Mouse (Mus musculus): ENCODE results near the gene Cmklr1. TPM values are rescaled to one million over a fixed set of nuclear protein-coding genes. Genes with fewer than 3 reads are reported as not detected.
A peak's percentile ranks its signal among the peaks of the same experiment; 100 is the strongest.

Cmklr1 gene
- polyA plus RNA-seq (2012; rRNA removed) = 82.3 and 86.6 TPM in 2 replicates

DNA sequence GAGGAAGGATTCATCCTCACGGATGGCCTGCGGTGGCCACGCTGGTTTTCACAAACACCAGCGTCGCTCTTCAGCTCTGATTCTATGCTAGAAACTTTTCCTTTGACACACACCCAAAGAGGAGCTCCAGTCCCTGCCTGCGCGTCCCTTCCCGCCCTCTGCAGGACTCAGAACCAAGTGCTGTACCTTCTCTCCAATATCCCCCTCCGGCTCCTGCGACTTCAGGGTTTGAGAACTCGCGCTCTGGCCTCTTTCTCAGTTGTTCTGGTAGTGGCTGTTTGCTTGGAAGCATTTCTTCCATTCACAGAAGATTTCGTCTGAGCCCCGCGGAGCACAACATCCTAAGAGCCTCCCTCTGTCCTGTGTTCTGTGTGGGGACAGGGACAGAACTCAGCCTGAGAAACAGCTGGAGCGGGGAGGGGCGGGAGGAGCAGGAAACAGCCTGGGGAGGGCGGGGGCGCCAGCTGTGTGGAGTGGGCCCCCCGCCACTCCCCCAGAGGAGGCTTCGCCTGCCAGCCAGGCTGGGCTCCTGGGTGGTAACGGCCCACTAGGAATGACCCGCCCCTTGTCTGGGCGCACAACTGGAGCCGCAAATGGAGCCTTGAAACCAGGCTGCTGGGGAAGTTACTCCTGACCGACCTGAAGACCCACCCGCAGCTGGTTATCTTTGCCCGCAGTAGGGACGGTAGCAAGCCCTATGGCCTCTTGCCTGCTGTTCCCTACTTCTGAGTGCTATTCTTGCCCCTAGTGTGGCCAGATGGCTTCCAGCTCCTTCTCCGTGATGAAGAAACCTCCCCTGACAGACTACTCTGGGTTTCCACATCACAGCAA lies at the start of gene Cmklr1:
Gene Cmklr1, minus strand, starts transcription at position 392 of the 831 bp plus-strand sequence.
- H3K27me3 ChIP-seq (ENCODE audit: control insufficient read depth, insufficient read depth, low read length) = peaks cover 2% of the 10 kb centered on the region; the same call in 1 of the 2 replicates
- TF ChIP-seq POLR2A (IDR thresholded peaks at IDR 0.05; ENCODE audit: control insufficient read depth, low read depth, low read length) (no peak), CTCF (IDR thresholded peaks at IDR 0.05; ENCODE audit: control insufficient read depth, insufficient read depth, insufficient replicate concordance, low read depth, low read length) (no peak)
- H3K36me3 ChIP-seq (ENCODE audit: control insufficient read depth, insufficient read depth, low read length) = no peaks in the 10 kb centered on the region
- peak within 1 kb of the TSS; percentile 44 for H3K4me3 ChIP-seq (ENCODE audit: control insufficient read depth, low read depth, low read length)
- H3K27ac ChIP-seq (ENCODE audit: control insufficient read depth, insufficient read depth, low read depth, low read length) = no peak within 1 kb of the TSS
- peaks cover 11% of the 10 kb centered on the region for H3K4me1 ChIP-seq (ENCODE audit: control insufficient read depth, insufficient read depth, low read length)

DNA sequence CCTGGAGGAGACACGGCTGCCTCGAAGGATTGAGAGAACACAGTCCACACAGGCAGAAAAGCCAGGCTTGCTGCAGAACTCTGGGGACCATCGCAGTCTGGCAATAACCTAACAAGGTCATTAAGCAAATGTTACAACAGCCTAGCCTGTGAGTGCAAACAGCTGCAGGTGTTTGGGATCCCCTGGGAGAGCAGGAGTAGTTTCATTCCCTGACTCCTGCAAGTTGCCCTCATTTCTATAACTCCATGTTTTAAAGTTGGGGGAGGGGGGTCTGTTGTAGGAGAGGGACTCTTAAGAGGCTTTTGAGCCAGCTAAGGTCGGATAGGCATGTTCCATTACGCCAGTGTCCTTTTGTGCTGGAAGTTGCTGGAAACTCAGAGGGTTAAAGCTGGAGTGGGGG lies 44.2 kb upstream of the Cmklr1 start:
- H3K36me3 ChIP-seq (ENCODE audit: control insufficient read depth, insufficient read depth, low read length) = no peaks in the 10 kb centered on the region
- TF ChIP-seq CTCF (IDR thresholded peaks at IDR 0.05; ENCODE audit: control insufficient read depth, insufficient read depth, insufficient replicate concordance, low read depth, low read length) (no peak), POLR2A (IDR thresholded peaks at IDR 0.05; ENCODE audit: control insufficient read depth, low read depth, low read length) (no peak)
- H3K4me3 ChIP-seq (ENCODE audit: control insufficient read depth, low read depth, low read length) = no peak overlapping the region
- no peaks in the 10 kb centered on the region for H3K27me3 ChIP-seq (ENCODE audit: control insufficient read depth, insufficient read depth, low read length)
- H3K27ac ChIP-seq (ENCODE audit: control insufficient read depth, insufficient read depth, low read depth, low read length) = no peak overlapping the region
- H3K4me1 ChIP-seq (ENCODE audit: control insufficient read depth, insufficient read depth, low read length) = no peaks in the 10 kb centered on the region; the same call in 1 of the 2 replicates

DNA sequence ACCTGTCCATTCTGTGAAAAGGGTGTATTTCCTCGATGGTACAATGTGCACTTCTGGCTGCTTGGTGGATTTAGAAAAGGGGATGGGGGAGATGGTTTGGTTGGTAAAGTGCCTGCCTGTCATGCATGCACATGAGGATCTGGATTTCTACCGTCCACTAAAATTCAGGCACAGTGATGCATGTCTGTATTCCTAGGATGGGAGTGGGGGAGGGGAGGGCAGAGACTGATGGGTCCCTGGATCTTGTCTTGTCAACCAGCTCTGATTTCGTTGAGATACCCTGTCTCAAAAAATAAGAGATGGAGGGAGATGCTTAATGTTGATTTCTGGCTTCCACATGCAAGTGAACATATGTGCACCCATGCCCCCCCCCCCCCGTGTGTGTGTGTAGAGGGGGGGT lies 43.8 kb upstream of the Cmklr1 start:
- H3K4me3 ChIP-seq (ENCODE audit: control insufficient read depth, low read depth, low read length) = no peak overlapping the region
- no peaks in the 10 kb centered on the region for H3K27me3 ChIP-seq (ENCODE audit: control insufficient read depth, insufficient read depth, low read length)
- no peaks in the 10 kb centered on the region for H3K36me3 ChIP-seq (ENCODE audit: control insufficient read depth, insufficient read depth, low read length)
- H3K4me1 ChIP-seq (ENCODE audit: control insufficient read depth, insufficient read depth, low read length) = no peaks in the 10 kb centered on the region; the same call in 1 of the 2 replicates
- no peak overlapping the region for H3K27ac ChIP-seq (ENCODE audit: control insufficient read depth, insufficient read depth, low read depth, low read length)
- TF ChIP-seq CTCF (IDR thresholded peaks at IDR 0.05; ENCODE audit: control insufficient read depth, insufficient read depth, insufficient replicate concordance, low read depth, low read length) = no peak
- TF ChIP-seq POLR2A (IDR thresholded peaks at IDR 0.05; ENCODE audit: control insufficient read depth, low read depth, low read length) = no peak

DNA sequence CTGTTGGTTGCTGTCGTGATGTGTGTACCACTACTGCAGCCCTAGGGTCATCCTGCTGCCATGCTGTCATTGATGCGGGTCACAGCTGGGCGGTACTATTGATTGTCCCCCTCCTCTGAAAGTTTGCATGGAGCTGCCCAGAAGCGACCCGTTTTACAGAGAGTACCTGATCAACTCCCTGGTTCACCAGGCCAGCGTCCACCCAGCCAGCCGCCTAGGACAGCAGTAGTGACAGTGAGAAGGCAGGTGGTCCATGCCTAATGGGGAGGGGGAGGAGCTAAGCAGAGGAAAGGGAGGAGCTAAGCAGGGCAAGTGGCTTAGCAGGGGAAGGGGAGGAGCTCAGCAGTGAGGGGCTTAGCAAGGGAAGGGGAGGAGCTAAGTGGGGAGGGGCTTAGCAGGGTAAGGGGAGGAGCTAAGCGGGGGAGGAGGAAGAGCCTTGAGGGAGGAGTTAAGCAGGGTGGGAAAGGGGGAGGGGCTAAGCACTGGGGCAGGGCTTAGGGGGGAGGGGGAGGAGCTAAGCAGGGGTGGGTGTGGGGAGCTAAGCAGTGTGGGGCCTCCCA lies 43.0 kb upstream of the Cmklr1 start:
- Histone ChIP-seq H3K36me3 (ENCODE audit: control insufficient read depth, insufficient read depth, low read length) (no peaks in the 10 kb centered on the region), H3K4me1 (ENCODE audit: control insufficient read depth, insufficient read depth, low read length) (no peaks in the 10 kb centered on the region; the same call in 1 of the 2 replicates), H3K4me3 (ENCODE audit: control insufficient read depth, low read depth, low read length) (no peak overlapping the region), H3K27me3 (ENCODE audit: control insufficient read depth, insufficient read depth, low read length) (no peaks in the 10 kb centered on the region), H3K27ac (ENCODE audit: control insufficient read depth, insufficient read depth, low read depth, low read length) (no peak overlapping the region)
- TF ChIP-seq CTCF (IDR thresholded peaks at IDR 0.05; ENCODE audit: control insufficient read depth, insufficient read depth, insufficient replicate concordance, low read depth, low read length) (no peak), POLR2A (IDR thresholded peaks at IDR 0.05; ENCODE audit: control insufficient read depth, low read depth, low read length) (no peak)

DNA sequence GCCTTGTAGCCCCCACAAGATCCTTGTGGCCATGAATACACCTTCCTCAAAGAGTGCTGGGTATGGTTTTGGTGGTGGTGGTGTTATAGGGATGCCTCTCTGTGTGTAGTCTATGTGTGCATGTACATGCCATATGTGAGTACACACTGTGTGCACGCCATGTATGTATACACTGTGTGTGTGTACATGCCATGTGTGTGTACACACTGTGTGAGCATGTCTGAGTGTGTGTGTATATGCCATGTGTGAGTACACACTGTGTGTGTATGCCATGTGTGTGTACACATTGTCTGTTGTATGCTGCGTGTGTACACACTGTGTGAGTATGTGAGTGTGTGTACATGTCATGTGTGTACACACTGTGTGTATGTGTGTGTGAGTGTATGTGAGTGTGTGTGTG lies 40.6 kb upstream of the Cmklr1 start:
- no peak overlapping the region for H3K27ac ChIP-seq (ENCODE audit: control insufficient read depth, insufficient read depth, low read depth, low read length)
- no peak for TF ChIP-seq CTCF (IDR thresholded peaks at IDR 0.05; ENCODE audit: control insufficient read depth, insufficient read depth, insufficient replicate concordance, low read depth, low read length)
- no peak for TF ChIP-seq POLR2A (IDR thresholded peaks at IDR 0.05; ENCODE audit: control insufficient read depth, low read depth, low read length)
- no peaks in the 10 kb centered on the region for H3K27me3 ChIP-seq (ENCODE audit: control insufficient read depth, insufficient read depth, low read length)
- H3K4me3 ChIP-seq (ENCODE audit: control insufficient read depth, low read depth, low read length) = no peak overlapping the region
- H3K4me1 ChIP-seq (ENCODE audit: control insufficient read depth, insufficient read depth, low read length) = no peaks in the 10 kb centered on the region
- no peaks in the 10 kb centered on the region for H3K36me3 ChIP-seq (ENCODE audit: control insufficient read depth, insufficient read depth, low read length)

DNA sequence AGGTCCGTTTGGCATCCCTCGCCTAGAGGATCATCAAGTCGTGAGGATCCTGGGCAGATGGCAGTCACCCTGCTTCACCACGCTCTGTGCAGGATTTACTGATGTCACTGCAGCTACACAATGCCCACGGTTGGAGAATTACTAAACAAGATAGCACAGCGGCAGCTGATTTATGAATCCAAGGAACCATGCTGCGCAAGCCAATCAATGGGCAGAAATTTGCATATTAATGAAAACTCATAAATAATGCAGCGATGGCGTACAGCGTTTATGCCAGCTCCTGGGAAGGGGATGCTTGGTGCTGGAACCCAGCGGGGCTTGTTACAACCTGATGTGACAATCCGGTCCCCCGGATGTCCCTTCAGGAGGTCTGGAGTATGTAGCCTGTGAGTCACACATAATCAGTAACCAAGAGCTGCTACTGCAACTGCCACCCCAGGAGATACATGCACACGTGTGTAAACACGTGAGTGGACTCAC lies 39.9 kb upstream of the Cmklr1 start:
- Histone ChIP-seq H3K4me3 (ENCODE audit: control insufficient read depth, low read depth, low read length) (no peak overlapping the region), H3K27me3 (ENCODE audit: control insufficient read depth, insufficient read depth, low read length) (no peaks in the 10 kb centered on the region), H3K27ac (ENCODE audit: control insufficient read depth, insufficient read depth, low read depth, low read length) (no peak overlapping the region), H3K4me1 (ENCODE audit: control insufficient read depth, insufficient read depth, low read length) (no peaks in the 10 kb centered on the region), H3K36me3 (ENCODE audit: control insufficient read depth, insufficient read depth, low read length) (no peaks in the 10 kb centered on the region)
- TF ChIP-seq POLR2A (IDR thresholded peaks at IDR 0.05; ENCODE audit: control insufficient read depth, low read depth, low read length) (no peak), CTCF (IDR thresholded peaks at IDR 0.05; ENCODE audit: control insufficient read depth, insufficient read depth, insufficient replicate concordance, low read depth, low read length) (no peak)

DNA sequence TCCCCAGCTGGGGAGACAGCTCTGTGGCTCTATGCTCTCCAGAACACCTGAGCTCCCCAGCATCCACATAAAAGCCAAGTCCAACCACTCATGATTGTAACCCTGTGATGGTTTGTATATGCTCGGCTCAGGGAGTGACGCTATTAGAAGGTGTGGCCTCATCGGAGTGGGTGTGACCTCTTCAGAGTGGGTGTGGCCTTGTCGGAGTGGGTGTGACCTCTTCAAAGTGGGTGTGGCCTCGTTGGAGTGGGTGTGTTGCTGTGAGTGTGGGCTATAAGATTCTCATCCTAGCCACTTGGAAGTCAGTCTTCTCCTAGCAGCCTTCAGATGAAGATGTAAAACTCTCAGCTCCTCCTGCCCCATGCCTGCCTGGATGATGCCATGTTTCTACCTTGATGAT lies 37.3 kb upstream of the Cmklr1 start:
- Histone ChIP-seq H3K27ac (ENCODE audit: control insufficient read depth, insufficient read depth, low read depth, low read length) (no peak overlapping the region), H3K4me3 (ENCODE audit: control insufficient read depth, low read depth, low read length) (no peak overlapping the region), H3K36me3 (ENCODE audit: control insufficient read depth, insufficient read depth, low read length) (no peaks in the 10 kb centered on the region), H3K27me3 (ENCODE audit: control insufficient read depth, insufficient read depth, low read length) (no peaks in the 10 kb centered on the region), H3K4me1 (ENCODE audit: control insufficient read depth, insufficient read depth, low read length) (no peaks in the 10 kb centered on the region)
- TF ChIP-seq CTCF (IDR thresholded peaks at IDR 0.05; ENCODE audit: control insufficient read depth, insufficient read depth, insufficient replicate concordance, low read depth, low read length) (no peak), POLR2A (IDR thresholded peaks at IDR 0.05; ENCODE audit: control insufficient read depth, low read depth, low read length) (no peak)

Data from testis, adult 2 months (tissue).